Mouse (Mus musculus): ENCODE data around the gene Malsu1. TPM values are rescaled to one million over a fixed set of nuclear protein-coding genes. Genes with fewer than 3 reads are reported as not detected.

Gene Malsu1
- polyA plus RNA-seq, 1 experiment from 2014 or later, result 54.5 TPM

DNA sequence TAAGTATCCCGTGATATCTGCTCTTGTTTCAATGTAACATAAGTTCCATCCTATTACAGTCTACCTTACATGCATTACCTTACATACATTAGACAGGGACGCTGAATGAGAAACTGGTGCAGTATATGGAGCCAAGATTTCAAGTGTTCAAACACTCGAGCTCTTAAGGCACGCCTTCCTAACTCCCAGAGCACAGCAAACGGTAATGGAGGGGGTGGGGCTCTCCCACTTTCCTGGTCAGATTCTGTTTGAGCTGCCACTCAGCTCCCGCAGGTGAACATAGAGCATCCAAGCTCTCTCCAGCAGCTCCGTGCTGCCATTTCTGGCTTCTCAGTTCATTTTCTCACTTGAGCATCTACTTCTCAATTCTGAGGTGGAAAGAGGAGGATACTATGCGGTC lies 44.9 kb downstream of the Malsu1 start:
- WGBS (ENCODE audit: insufficient replicate concordance), result 73% methylated on average over 8 of the region's 8 CpGs
- no peak overlapping the region for H3K9ac ChIP-seq (replicated peaks)
- peaks cover 14% of the 10 kb centered on the region for H3K36me3 ChIP-seq (replicated peaks; ENCODE audit: insufficient read depth, low read length)
- H3K27ac ChIP-seq (ENCODE audit: low read depth), result no peak overlapping the region
- H3K4me3 ChIP-seq (ENCODE audit: low read depth, low read length), result no peak overlapping the region
- ATAC-seq (no peak), DNase-seq (no peak)
- H3K4me1 ChIP-seq (ENCODE audit: insufficient read depth), result no peaks in the 10 kb centered on the region
- TF ChIP-seq CTCF (IDR thresholded peaks at IDR 0.05; ENCODE audit: low read depth) (no peak), EP300 (IDR thresholded peaks at IDR 0.05; ENCODE audit: low read depth) (no peak)
- H3K27me3 ChIP-seq (ENCODE audit: insufficient read depth, low read length), result no peaks in the 10 kb centered on the region
- no peaks in the 10 kb centered on the region for H3K9me3 ChIP-seq (ENCODE audit: low read length)
- H3K4me2 ChIP-seq (ENCODE audit: low read depth, low read length), result no peak overlapping the region

DNA sequence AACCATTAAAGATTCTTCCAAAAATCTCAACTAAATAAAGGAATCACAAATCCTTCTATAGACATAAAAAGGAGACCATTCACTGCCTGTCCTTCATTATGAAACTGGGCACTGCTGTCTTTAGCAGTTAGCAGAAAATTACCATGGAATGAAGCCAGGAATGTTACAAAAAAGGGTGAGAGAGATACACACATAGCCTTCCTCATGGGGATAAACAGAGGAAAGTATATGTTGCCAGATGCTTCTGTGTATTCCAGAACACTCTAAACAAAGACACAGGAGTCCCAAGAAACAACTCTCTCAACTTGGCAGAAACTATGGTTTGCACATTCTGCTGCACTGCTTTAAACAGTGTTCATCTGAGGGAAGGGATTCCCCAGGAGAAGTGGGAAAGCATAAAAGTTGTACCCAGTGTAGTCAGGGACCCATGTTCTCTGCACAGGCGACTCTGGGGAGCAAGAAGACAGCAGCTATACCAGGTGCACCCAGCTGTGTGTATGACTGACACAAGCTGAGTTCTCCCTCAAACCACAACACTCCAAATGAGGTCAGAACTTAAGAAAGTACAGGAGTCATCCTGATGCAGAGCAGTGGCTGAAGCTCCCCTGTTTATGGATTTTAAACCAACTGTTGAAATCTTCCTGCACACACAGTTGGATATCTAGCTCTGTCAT lies 46.0 kb downstream of the Malsu1 start:
- WGBS (ENCODE audit: insufficient replicate concordance), result 69% methylated on average over 1 of the region's 1 CpGs
- H3K27ac ChIP-seq (ENCODE audit: low read depth), result no peak overlapping the region

DNA sequence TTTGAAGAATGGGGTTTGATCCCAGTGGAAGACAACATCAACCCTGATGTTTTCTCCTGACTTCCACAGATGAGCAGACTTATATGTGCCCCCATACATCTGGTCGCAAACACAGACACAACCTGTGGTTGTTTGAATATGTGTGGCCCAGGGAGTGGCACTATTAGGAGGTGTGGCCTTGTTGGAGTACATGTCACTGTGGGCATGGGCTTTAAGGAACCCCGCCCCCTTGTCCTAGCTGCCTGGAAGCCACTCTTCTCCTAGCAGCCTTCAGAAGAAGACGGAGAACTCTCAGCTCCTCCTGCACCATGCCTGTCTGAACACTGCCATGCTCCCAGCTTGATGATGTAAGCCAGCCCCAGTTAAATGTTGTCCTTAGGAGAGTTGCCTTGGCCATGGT lies 46.8 kb downstream of the Malsu1 start:
- Histone ChIP-seq H3K27me3 (ENCODE audit: insufficient read depth, low read length) (no peaks in the 10 kb centered on the region), H3K4me3 (ENCODE audit: low read depth, low read length) (no peak overlapping the region), H3K4me2 (ENCODE audit: low read depth, low read length) (no peak overlapping the region), H3K36me3 (replicated peaks; ENCODE audit: insufficient read depth, low read length) (0 out of 2 replicates have a peak, but pooled peaks cover 9% of the 10 kb centered on the region), H3K4me1 (ENCODE audit: insufficient read depth) (no peaks in the 10 kb centered on the region), H3K9me3 (ENCODE audit: low read length) (no peaks in the 10 kb centered on the region), H3K9ac (replicated peaks) (no peak overlapping the region), H3K27ac (ENCODE audit: low read depth) (no peak overlapping the region)
- DNase-seq (no peak), ATAC-seq (no peak)
- WGBS (ENCODE audit: insufficient replicate concordance), result 87% methylated on average over 3 of the region's 3 CpGs
- no peak for TF ChIP-seq CTCF (IDR thresholded peaks at IDR 0.05; ENCODE audit: low read depth)
- TF ChIP-seq EP300 (IDR thresholded peaks at IDR 0.05; ENCODE audit: low read depth), result no peak

More for the DNA sequence above, 46.0 kb downstream of the Malsu1 start:
- Histone ChIP-seq H3K4me3 (ENCODE audit: low read depth, low read length) (no peak overlapping the region), H3K9ac (replicated peaks) (no peak overlapping the region), H3K4me2 (ENCODE audit: low read depth, low read length) (no peak overlapping the region), H3K9me3 (ENCODE audit: low read length) (no peaks in the 10 kb centered on the region), H3K4me1 (ENCODE audit: insufficient read depth) (no peaks in the 10 kb centered on the region), H3K27me3 (ENCODE audit: insufficient read depth, low read length) (no peaks in the 10 kb centered on the region), H3K36me3 (replicated peaks; ENCODE audit: insufficient read depth, low read length) (peaks cover 11% of the 10 kb centered on the region)
- ATAC-seq (no peak), DNase-seq (no peak)
- TF ChIP-seq EP300 (IDR thresholded peaks at IDR 0.05; ENCODE audit: low read depth) (no peak), CTCF (IDR thresholded peaks at IDR 0.05; ENCODE audit: low read depth) (no peak)

DNA sequence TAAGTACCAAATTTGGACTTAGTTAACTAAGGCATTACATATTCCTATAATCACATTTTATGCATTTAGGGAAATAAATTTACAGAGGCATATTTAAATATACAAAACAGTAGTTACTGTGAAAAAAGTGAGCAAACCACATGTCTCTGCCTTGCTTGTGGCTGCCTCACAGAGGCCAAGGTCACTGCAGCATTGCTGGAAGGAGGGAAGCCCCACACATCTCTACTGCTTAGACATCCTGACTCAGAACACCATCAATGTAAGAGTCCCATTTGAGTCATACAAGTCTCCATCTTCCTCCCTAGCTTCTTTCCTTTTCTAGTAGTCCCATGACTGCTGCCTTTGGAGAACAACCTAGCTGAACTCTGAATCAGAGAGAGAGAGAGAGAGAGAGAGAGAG lies 56.7 kb downstream of the Malsu1 start:
- Histone ChIP-seq H3K9ac (replicated peaks) (no peak overlapping the region), H3K27me3 (ENCODE audit: insufficient read depth, low read length) (no peaks in the 10 kb centered on the region), H3K4me2 (ENCODE audit: low read depth, low read length) (no peak overlapping the region), H3K27ac (ENCODE audit: low read depth) (no peak overlapping the region), H3K9me3 (ENCODE audit: low read length) (no peaks in the 10 kb centered on the region), H3K36me3 (replicated peaks; ENCODE audit: insufficient read depth, low read length) (no peaks in the 10 kb centered on the region), H3K4me1 (ENCODE audit: insufficient read depth) (peaks cover 4% of the 10 kb centered on the region; the same call in 1 of the 2 replicates), H3K4me3 (ENCODE audit: low read depth, low read length) (no peak overlapping the region)
- DNase-seq (no peak), ATAC-seq (no peak)
- no peak for TF ChIP-seq EP300 (IDR thresholded peaks at IDR 0.05; ENCODE audit: low read depth)
- no peak for TF ChIP-seq CTCF (IDR thresholded peaks at IDR 0.05; ENCODE audit: low read depth)

DNA sequence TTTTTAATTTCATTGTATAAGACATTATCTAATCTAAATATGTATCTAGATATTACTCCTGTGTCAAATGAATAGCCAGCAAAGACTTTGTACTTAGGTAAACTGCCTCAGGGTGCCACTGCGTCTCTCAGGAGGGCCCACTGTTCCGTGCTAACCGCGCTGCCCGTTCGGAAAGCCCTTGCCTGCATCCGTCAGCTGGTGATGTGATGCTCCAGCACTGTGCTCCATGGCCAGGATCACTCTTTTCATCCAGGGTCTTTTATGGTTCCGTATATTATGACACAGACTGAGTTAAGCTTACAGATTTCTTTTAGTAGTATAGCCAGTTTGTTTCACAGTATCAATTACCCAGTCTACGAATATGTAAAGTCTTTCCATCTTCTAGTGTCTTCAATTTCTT lies 58.3 kb downstream of the Malsu1 start:
- Histone ChIP-seq H3K4me1 (ENCODE audit: insufficient read depth) (peaks cover 14% of the 10 kb centered on the region; the same call in 1 of the 2 replicates), H3K4me2 (ENCODE audit: low read depth, low read length) (no peak overlapping the region), H3K4me3 (ENCODE audit: low read depth, low read length) (no peak overlapping the region), H3K27me3 (ENCODE audit: insufficient read depth, low read length) (no peaks in the 10 kb centered on the region), H3K36me3 (replicated peaks; ENCODE audit: insufficient read depth, low read length) (no peaks in the 10 kb centered on the region), H3K27ac (ENCODE audit: low read depth) (no peak overlapping the region), H3K9me3 (ENCODE audit: low read length) (no peaks in the 10 kb centered on the region), H3K9ac (replicated peaks) (no peak overlapping the region)
- whole genome bisulfite sequencing (ENCODE audit: insufficient replicate concordance), result 88% methylated on average over 9 of the region's 9 CpGs
- TF ChIP-seq CTCF (IDR thresholded peaks at IDR 0.05; ENCODE audit: low read depth) (no peak), EP300 (IDR thresholded peaks at IDR 0.05; ENCODE audit: low read depth) (no peak)
- DNase-seq (no peak), ATAC-seq (no peak)

DNA sequence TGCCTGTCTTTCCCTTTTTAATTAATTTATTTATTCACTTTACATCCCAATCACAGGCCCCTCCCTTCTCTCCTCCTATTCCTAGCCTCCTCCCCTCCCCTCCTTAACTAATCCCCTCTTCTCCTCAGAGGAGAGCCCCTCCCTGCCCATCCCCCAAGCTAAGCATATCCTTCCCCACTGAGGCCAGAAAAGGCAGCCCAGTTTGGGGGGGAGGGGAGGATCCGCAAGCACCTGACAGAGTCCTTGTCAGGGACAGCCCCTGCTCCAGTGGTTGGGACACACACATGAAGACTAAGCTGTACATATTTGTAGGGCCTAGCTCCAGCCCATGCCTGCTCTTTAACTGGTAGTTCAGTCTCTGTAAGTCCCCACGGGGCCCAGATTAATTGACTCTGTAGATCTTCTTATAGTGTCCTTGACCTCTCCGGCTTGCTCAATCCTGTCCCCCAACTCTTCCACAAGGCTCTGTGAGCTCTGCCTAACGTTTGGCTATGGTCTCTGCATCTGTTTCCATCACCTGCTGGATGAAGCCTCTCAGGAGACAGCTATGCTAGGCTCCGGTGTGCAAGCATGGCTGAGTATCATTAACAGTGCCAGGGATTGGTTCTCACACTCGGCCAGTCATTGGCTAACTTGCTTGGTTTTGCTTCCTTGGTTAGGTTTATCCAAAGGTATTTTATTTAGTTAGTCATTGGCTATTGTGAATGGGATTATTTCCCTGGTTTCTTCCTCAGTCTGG lies 58.9 kb downstream of the Malsu1 start:
- Histone ChIP-seq H3K27ac (ENCODE audit: low read depth) (no peak overlapping the region), H3K9me3 (ENCODE audit: low read length) (no peaks in the 10 kb centered on the region), H3K4me3 (ENCODE audit: low read depth, low read length) (no peak overlapping the region), H3K27me3 (ENCODE audit: insufficient read depth, low read length) (no peaks in the 10 kb centered on the region), H3K36me3 (replicated peaks; ENCODE audit: insufficient read depth, low read length) (no peaks in the 10 kb centered on the region), H3K4me2 (ENCODE audit: low read depth, low read length) (no peak overlapping the region), H3K4me1 (ENCODE audit: insufficient read depth) (peaks cover 18% of the 10 kb centered on the region; the same call in 1 of the 2 replicates), H3K9ac (replicated peaks) (no peak overlapping the region)
- 66% methylated on average over 6 of the region's 6 CpGs for WGBS (ENCODE audit: insufficient replicate concordance)
- ATAC-seq (no peak), DNase-seq (no peak)
- TF ChIP-seq EP300 (IDR thresholded peaks at IDR 0.05; ENCODE audit: low read depth) (no peak), CTCF (IDR thresholded peaks at IDR 0.05; ENCODE audit: low read depth) (no peak)

Other genes with a start within 250 kb of the Malsu1 start
- 174 and 198 TPM in 2 replicates for gene Tmem176a, start 232.9 kb upstream of the Malsu1 start, polyA plus RNA-seq (2015; fragmentation: Nextera tagmentation; extraction: Ambion mirVana)
- gene Tmem176b, start 232.3 kb upstream of the Malsu1 start, polyA plus RNA-seq (2015; fragmentation: Nextera tagmentation; extraction: Ambion mirVana), result 255 and 270 TPM in 2 replicates
- gene Aoc1, start 200.9 kb upstream of the Malsu1 start, polyA plus RNA-seq (2015; fragmentation: Nextera tagmentation; extraction: Ambion mirVana), result 0.11 TPM in 2 replicates
- not detected in 2 replicates for gene 1600015I10Rik, start 143.9 kb upstream of the Malsu1 start, polyA plus RNA-seq (2015; fragmentation: Nextera tagmentation; extraction: Ambion mirVana)
- not detected in 2 replicates for gene Doxl2, start 98.8 kb upstream of the Malsu1 start, polyA plus RNA-seq (2015; fragmentation: Nextera tagmentation; extraction: Ambion mirVana)
- not detected in 2 replicates for gene Svs1, start 86.9 kb upstream of the Malsu1 start, polyA plus RNA-seq (2015; fragmentation: Nextera tagmentation; extraction: Ambion mirVana)
- 0.52 and 0.53 TPM in 2 replicates for gene Gpnmb, start 37.2 kb upstream of the Malsu1 start, polyA plus RNA-seq (2015; fragmentation: Nextera tagmentation; extraction: Ambion mirVana)
- 29.7 and 31.3 TPM in 2 replicates for gene Igf2bp3, start 141.2 kb downstream of the Malsu1 start, polyA plus RNA-seq (2015; fragmentation: Nextera tagmentation; extraction: Ambion mirVana)
- 23.4 and 26.3 TPM in 2 replicates for gene Tra2a, start 190.2 kb downstream of the Malsu1 start, polyA plus RNA-seq (2015; fragmentation: Nextera tagmentation; extraction: Ambion mirVana)
- gene Ccdc126, start 245.5 kb downstream of the Malsu1 start, polyA plus RNA-seq (2015; fragmentation: Nextera tagmentation; extraction: Ambion mirVana), result 3.6 and 3.8 TPM in 2 replicates